Mouse (Mus musculus): Measurements from ENCODE around the gene Upk3bl. TPM values are rescaled to one million over a fixed set of nuclear protein-coding genes. Genes with fewer than 3 reads are reported as not detected.
"Not testable (repeated sequence)": the region's sequence is repeated elsewhere in the genome, so short reads cannot be mapped to it uniquely, and the experiment has no call there.

Gene Upk3bl
- polyA plus RNA-seq, 1 experiment = 0.22 TPM

- no peak for DNase-seq (ENCODE audit: extremely low spot score in 1 of 2, low spot score in 1 of 2)
These were observed 30.0 kb downstream of the Upk3bl start for GRCm38 (mm10) chr5:136084144-136084881.

- DNase-seq (ENCODE audit: extremely low spot score in 1 of 2, low spot score in 1 of 2) = no peak
These were observed 30.8 kb downstream of the Upk3bl start for GRCm38 (mm10) chr5:136084891-136085651.

- no peak for DNase-seq (ENCODE audit: extremely low spot score in 1 of 2, low spot score in 1 of 2)
These were observed 32.0 kb downstream of the Upk3bl start for GRCm38 (mm10) chr5:136086290-136086689.

DNA sequence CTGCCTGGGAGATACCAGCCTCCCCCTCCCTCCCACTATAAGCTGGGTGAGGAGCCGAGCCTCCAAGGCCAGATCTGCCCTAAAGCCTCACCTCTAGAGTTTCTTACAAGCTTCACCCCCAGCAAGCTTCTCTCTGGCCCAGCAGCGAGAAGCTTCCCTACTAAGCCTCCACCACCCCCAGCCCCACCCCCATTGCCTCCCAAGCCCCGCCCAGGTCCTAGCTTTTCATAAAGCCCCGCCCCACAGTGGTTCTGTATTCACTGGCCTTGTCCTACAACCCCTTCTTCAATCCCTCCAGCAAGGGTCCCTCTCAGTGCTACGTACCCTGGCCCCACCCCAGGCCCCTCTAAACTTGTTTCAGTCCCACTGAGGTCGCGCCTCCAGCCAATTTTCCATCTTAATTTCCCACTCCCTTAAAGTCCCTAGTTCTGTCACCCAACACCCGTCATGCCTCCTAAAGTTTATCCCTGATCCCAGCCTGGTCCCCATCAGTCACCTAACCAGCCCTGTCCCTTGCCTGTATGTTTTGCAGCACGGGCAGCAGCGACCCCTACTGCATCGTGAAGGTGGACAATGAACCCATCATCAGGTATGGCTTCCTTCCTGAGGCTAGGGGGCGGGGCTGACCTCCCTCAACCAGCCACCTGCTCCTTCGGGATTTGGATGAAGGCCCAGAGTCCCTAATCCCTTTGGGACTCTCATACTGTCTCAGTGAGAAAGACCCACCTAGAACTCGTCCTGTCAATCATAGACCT lies 34.7 kb downstream of the Upk3bl start:
- DNase-seq (ENCODE audit: extremely low spot score in 1 of 2, low spot score in 1 of 2) = no peak

- DNase-seq (ENCODE audit: extremely low spot score in 1 of 2, low spot score in 1 of 2) = no peak
These were observed 37.6 kb downstream of the Upk3bl start for GRCm38 (mm10) chr5:136091927-136092326.

DNA sequence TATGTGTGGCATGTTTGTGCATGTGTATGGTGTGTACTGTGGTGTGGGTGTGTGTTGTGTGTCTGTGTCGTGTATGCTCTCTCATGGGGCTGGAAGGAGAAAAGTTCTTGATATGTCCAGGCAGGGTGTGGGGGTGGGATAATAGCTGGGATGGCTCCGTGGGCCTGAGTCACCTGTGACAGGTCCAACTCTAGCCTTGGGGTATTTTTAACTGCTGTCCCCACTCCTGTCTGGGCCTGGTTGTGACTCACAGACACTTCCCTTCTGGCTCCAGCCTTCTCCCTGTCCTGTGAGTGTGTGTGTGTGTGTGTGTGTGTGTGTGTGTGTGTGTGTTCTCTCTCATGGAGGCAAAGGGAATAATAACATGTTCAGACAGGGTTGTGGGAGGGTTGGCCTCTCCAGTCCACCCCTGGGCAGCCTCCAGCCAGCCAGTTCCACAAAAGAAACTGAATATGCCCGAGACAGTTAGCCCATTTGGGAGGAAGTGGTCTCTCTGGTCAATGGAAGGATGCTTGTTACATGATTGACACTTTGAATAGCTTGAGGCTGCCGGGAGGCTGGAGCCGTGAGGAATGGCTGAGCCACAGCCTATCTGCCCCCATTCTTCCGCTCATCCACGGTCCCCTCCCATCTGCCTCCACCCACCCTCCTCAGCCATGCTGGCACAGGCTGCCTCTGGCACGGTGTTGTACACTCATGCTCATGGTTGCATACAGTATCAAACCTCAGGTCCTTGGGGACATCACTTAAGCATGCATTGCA lies 40.1 kb downstream of the Upk3bl start:
- DNase-seq (ENCODE audit: extremely low spot score in 1 of 2, low spot score in 1 of 2) = no peak

GRCm38 (mm10) chr5:136095089-136095488 lies 40.8 kb downstream of the Upk3bl start:
- no peak for DNase-seq (ENCODE audit: extremely low spot score in 1 of 2, low spot score in 1 of 2)

- DNase-seq (ENCODE audit: extremely low spot score in 1 of 2, low spot score in 1 of 2) = no peak
These were observed 44.2 kb downstream of the Upk3bl start for GRCm38 (mm10) chr5:136098536-136098935.

DNA sequence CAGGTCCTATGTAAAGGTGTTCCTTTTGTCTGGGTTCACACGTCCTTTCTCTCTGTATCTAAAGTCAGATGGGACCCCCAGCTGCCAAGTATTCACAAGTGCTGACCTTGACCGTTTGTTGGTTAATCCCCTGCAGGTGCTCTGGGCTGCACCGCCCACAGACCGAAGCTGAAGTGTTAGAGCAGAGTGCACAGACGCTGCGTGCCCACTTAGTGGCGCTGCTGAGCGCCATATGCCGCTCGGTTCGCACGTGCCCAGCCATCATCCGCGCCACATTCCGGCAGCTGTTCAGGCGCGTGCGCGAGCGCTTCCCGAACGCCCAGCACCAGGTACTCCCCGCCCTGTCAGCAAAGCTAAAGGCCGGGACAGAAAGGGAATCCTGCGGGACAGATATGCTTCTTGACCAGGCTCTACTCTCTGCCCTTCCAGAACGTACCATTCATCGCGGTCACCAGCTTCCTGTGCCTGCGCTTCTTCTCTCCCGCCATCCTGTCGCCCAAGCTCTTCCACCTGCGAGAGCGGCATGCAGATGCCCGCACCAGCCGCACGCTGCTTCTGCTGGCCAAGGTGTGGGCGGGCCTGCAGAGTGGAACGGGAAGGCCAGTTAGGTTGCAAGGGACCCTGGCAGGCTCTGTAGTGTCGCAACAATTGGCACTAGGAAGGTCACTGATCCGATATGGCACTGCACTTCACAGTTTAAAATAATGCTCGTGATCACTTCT lies 48.0 kb downstream of the Upk3bl start:
- DNase-seq (ENCODE audit: extremely low spot score in 1 of 2, low spot score in 1 of 2) = peak; percentile 22 to 81

DNA sequence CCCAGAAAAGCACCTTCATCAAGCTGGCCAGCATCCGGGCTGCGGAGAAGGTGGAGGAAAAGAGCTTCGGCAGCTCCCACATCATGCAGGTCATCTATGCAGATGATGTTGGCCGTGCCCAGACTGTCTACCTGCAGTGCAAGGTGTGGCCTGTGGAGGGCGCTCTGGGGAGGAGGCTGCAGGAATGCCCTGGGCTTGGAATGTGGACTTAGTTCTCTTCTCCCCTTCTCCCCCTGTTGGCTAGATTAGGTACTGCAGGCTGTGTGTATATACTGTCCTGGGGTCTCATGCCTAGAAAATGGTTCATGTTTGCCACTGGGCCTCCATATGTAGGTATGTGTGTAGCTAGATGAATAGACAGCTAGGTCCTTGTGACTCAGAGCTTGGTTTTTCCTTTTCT lies 50.2 kb downstream of the Upk3bl start:
- DNase-seq (ENCODE audit: extremely low spot score in 1 of 2, low spot score in 1 of 2) = no peak

GRCm38 (mm10) chr5:136108486-136108885 lies 54.2 kb downstream of the Upk3bl start:
- DNase-seq (ENCODE audit: extremely low spot score in 1 of 2, low spot score in 1 of 2) = no peak

GRCm38 (mm10) chr5:136109042-136109441 lies 54.8 kb downstream of the Upk3bl start:
- DNase-seq (ENCODE audit: extremely low spot score in 1 of 2, low spot score in 1 of 2) = no peak

DNA sequence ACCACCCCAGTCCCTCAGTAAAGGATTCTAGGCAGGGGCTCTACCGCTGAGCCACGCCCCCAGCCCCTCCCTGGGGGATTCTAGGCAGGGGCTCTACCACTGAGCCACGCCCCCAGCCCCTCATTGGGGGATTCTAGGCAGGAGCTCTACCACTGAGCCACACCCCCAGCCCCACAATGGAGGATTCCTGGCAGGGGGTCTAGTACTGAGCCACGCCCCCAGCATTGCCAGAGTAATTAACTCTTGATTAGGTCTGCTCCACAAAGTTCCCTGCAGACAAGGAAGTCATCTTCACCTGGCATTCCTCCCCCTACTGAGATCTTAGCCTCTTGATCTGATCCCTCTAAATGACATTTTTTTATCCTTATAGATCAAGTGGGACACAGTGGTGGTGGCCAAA lies 59.3 kb downstream of the Upk3bl start:
- DNase-seq (ENCODE audit: extremely low spot score in 1 of 2, low spot score in 1 of 2) = not testable (repeated sequence)

Other genes with a start within 250 kb of the Upk3bl start
- 90.2 and 94.9 TPM in 2 replicates for gene Srrm3, start 247.6 kb upstream of the Upk3bl start, polyA plus RNA-seq (2012; rRNA removed)
- gene Hspb1, start 166.6 kb upstream of the Upk3bl start, polyA plus RNA-seq (2012; rRNA removed) = 29.6 and 40.7 TPM in 2 replicates
- gene Ywhag, start 119.9 kb upstream of the Upk3bl start, polyA plus RNA-seq (2012; rRNA removed) = 528 and 551 TPM in 2 replicates
- gene Ssc4d, start 80.0 kb upstream of the Upk3bl start, polyA plus RNA-seq (2012; rRNA removed) = 2.6 and 2.9 TPM in 2 replicates
- gene Zp3, start 74.4 kb upstream of the Upk3bl start, polyA plus RNA-seq (2012; rRNA removed) = 0.06 TPM in 1 of 2 replicates, not detected in the other
- 10.5 and 10.6 TPM in 2 replicates for gene Dtx2, start 59.7 kb upstream of the Upk3bl start, polyA plus RNA-seq (2012; rRNA removed)
- gene Upk3b, start 16.0 kb upstream of the Upk3bl start, polyA plus RNA-seq (2012; rRNA removed) = not detected in 2 replicates
- 23.9 and 24.6 TPM in 2 replicates for gene Rasa4, start 29.4 kb downstream of the Upk3bl start, polyA plus RNA-seq (2012; rRNA removed)
- 121 TPM in 2 replicates for gene Polr2j, start 62.1 kb downstream of the Upk3bl start, polyA plus RNA-seq (2012; rRNA removed)
- 21.9 and 24.4 TPM in 2 replicates for gene Lrwd1, start 81.6 kb downstream of the Upk3bl start, polyA plus RNA-seq (2012; rRNA removed)
- 11.5 and 12.1 TPM in 2 replicates for gene Alkbh4, start 81.7 kb downstream of the Upk3bl start, polyA plus RNA-seq (2012; rRNA removed)
- 58.3 and 62.3 TPM in 2 replicates for gene Orai2, start 116.2 kb downstream of the Upk3bl start, polyA plus RNA-seq (2012; rRNA removed)
- 38.4 and 41.2 TPM in 2 replicates for gene Prkrip1, start 144.5 kb downstream of the Upk3bl start, polyA plus RNA-seq (2012; rRNA removed)
- gene Sh2b2, start 192.1 kb downstream of the Upk3bl start, polyA plus RNA-seq (2012; rRNA removed) = 11.2 and 12.1 TPM in 2 replicates

Data from frontal cortex, adult 2 months (tissue).